Mouse (Mus musculus) heart, embryonic 16.5 days (tissue): ENCODE measurements around the gene Gck. TPM values are rescaled to one million over a fixed set of nuclear protein-coding genes. Genes with fewer than 3 reads are reported as not detected.

Source experiments
- ATAC-seq: fragments of 200-750 bp; cut with Nextera tagmentation; replicated peaks from 2 replicates; pipeline ENCODE4 v1.8.0; 2017; ENCODE audit warnings: moderate number of reproducible peaks; ENCODE audit not compliant: insufficient read depth, low FRiP score; ENCODE audit errors: extremely low read depth
- H3K27ac ChIP-seq: fragments of 300-500 bp; sonication (generic); 2 replicates; pipeline ENCODE4 v1.5.1; 2014; ENCODE audit warnings: mild to moderate bottlenecking, low read length, control low read depth, moderate library complexity
- H3K27me3 ChIP-seq: fragments of 300-500 bp; sonication (generic); 2 replicates; pipeline ENCODE4 v1.6.1; 2014; ENCODE audit warnings: low read length, mixed read lengths; ENCODE audit not compliant: control insufficient read depth, insufficient read depth
- H3K36me3 ChIP-seq: fragments of 300-500 bp; sonication (generic); 2 replicates; pipeline ENCODE4 v1.6.1; 2014; ENCODE audit not compliant: control insufficient read depth, insufficient read depth
- H3K4me1 ChIP-seq: fragments of 300-500 bp; sonication (generic); 2 replicates; pipeline ENCODE4 v1.6.1; 2014; ENCODE audit warnings: low read length, mixed read lengths; ENCODE audit not compliant: control insufficient read depth, insufficient read depth
- H3K4me2 ChIP-seq: fragments of 300-500 bp; sonication (generic); 2 replicates; pipeline ENCODE4 v1.6.1; 2014; ENCODE audit warnings: low read depth, mild to moderate bottlenecking, control low read depth, low read length
- H3K4me3 ChIP-seq: fragments of 300-500 bp; sonication (generic); 2 replicates; pipeline ENCODE4 v1.5.1; 2014; ENCODE audit warnings: mild to moderate bottlenecking, control low read depth, low read length
- H3K9ac ChIP-seq: fragments of 300-500 bp; sonication (generic); 2 replicates; pipeline ENCODE4 v1.6.1; 2014; ENCODE audit warnings: low read length, control low read depth
- H3K9me3 ChIP-seq: fragments of 300-500 bp; sonication (generic); replicated peaks from 2 replicates; pipeline ENCODE4 v1.6.1; 2016; ENCODE audit warnings: low read length; ENCODE audit not compliant: control insufficient read depth
- WGBS: fragments of 180-500 bp; shearing (Covaris S2); extraction: QIAGEN DNeasy Blood & Tissue Kit; methylation state at CpG from one replicate; pipeline ENCODE4 v1.1.7; 2014; 5-methylcytosine and 5-hydroxymethylcytosine counted together
- polyA plus RNA-seq: library from polyadenylated mRNA; unstranded; fragments of >200 nt; fragmentation: Nextera tagmentation; extraction: Ambion mirVana; gene quantifications from 2 replicates; pipeline ENCODE4 v1.2.1, GENCODE M21; 2015

The Gck gene
- polyA plus RNA-seq, 1 experiment from 2014 or later, result 1.2 TPM

DNA sequence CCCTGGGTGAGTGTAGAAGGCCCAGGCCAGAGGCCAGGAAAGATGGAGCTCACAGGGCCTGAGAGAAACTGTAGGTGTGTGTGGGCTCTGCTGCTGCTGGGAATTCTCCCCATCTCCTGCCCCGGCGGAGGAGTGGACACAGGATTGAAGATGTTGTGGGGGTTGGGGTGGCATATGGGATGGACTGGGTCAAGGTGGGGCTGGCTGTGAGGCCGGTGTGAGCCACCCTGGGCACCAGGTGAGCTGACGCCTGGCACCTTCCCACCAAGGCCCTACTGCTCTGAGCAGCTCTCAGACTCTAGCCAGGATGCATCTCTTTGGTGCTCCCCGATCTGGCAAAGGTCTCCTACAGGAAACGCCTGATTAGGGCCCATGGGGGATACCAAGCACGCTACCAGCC lies 31.4 kb upstream of the Gck start:
- no peak overlapping the region for H3K4me3 ChIP-seq
- no peaks in the 10 kb centered on the region for H3K4me1 ChIP-seq
- no peaks in the 10 kb centered on the region for H3K9me3 ChIP-seq
- 84% methylated on average over 7 of the region's 7 CpGs for WGBS
- no peak for ATAC-seq
- H3K27me3 ChIP-seq, result no peaks in the 10 kb centered on the region
- no peaks in the 10 kb centered on the region for H3K36me3 ChIP-seq
- H3K4me2 ChIP-seq, result no peak overlapping the region
- H3K27ac ChIP-seq, result no peak overlapping the region
- H3K9ac ChIP-seq, result no peak overlapping the region

DNA sequence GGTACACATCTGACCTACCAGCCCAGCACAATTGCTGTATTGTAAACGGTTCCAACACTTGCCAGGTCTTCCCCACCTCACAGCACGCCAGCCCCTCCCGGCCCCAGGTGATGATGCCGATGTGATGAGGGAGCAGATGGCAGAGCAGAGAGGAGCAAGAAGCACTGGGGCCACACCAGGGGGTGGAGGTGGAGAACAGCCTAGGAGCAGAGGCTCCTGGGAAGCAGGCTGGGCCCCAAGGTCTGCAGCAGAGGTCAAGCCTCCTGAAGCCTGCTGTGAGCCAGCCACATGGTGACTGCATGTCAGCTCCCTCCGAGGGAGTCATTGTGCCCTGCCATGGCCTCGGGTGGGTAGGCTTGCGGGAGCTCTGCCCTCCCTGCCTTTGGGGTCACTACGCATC lies 30.7 kb upstream of the Gck start:
- Histone ChIP-seq H3K4me1 (no peaks in the 10 kb centered on the region), H3K36me3 (no peaks in the 10 kb centered on the region), H3K9me3 (no peaks in the 10 kb centered on the region), H3K27me3 (no peaks in the 10 kb centered on the region), H3K9ac (no peak overlapping the region), H3K4me2 (no peak overlapping the region), H3K4me3 (no peak overlapping the region), H3K27ac (no peak overlapping the region)
- ATAC-seq, result no peak
- 68% methylated on average over 8 of the region's 8 CpGs for WGBS

DNA sequence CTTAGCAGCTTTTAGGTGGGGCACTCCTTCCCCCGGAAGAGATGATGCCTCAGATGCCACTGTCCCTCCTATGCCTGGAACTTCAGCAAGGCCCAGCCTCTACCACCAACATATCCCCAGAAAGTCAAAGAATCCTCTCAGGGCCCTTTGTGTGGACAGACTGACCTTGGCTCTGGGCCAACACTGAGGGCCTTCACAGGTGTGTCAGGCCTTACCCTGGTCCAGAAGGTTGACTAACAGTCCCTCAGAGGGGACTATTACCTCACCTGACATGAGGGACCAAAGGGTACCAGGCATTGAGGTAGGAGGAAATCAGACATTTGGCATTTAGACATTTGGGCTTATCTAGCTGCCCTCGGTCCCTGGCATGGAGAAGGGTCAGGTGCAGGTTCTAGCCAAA lies 30.2 kb upstream of the Gck start:
- no peak overlapping the region for H3K9ac ChIP-seq
- WGBS, result 79% methylated on average over 2 of the region's 2 CpGs
- H3K4me2 ChIP-seq, result no peak overlapping the region
- no peak overlapping the region for H3K27ac ChIP-seq
- H3K36me3 ChIP-seq, result no peaks in the 10 kb centered on the region
- no peaks in the 10 kb centered on the region for H3K27me3 ChIP-seq
- no peaks in the 10 kb centered on the region for H3K9me3 ChIP-seq
- ATAC-seq, result no peak
- H3K4me1 ChIP-seq, result no peaks in the 10 kb centered on the region
- H3K4me3 ChIP-seq, result no peak overlapping the region

DNA sequence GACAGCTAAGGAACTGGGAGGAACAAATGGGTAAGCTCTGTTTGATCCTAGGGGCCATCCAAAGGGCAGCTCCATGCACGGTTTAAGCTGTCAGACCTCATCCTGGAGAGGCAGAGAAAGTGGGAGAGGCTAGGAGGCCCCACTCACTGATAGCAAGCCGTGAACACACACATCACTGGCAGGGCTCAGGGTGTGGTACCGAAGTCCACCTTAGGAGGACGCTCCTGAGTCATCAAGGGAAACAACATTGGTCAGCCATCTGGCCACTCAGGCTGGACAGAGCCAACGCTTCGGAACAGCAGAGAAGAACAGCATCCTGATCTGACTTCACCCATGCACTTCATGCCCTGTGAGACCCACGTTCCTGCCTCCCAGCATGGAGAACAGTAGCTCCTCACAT lies 29.2 kb upstream of the Gck start:
- WGBS, result 73% methylated on average over 7 of the region's 7 CpGs
- Histone ChIP-seq H3K9ac (no peak overlapping the region), H3K27ac (no peak overlapping the region), H3K9me3 (no peaks in the 10 kb centered on the region), H3K4me1 (no peaks in the 10 kb centered on the region), H3K4me3 (no peak overlapping the region), H3K27me3 (no peaks in the 10 kb centered on the region), H3K4me2 (no peak overlapping the region), H3K36me3 (no peaks in the 10 kb centered on the region)
- ATAC-seq, result no peak

DNA sequence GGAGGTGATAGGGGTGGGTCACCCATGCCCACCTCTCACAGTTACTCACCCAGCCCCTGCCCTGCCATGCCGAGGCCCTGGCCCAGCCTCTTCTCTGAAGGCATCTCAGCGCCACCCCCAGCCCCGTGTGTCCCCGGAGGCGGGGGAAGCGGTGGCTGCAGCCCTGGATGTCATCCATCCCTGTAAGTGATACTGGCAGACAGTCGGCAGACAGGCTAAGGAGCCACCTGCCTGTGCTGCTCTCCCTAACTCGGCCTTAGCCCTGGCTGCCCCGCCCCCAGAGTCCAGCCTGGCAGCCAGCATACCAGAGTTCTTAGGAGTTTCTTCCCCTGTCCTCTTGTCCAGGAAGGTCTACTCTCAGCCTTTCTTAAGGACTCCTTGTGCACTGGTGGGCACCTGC lies 26.2 kb upstream of the Gck start:
- no peaks in the 10 kb centered on the region for H3K27me3 ChIP-seq
- H3K36me3 ChIP-seq, result no peaks in the 10 kb centered on the region
- H3K27ac ChIP-seq, result no peak overlapping the region
- H3K4me1 ChIP-seq, result no peaks in the 10 kb centered on the region
- no peak overlapping the region for H3K9ac ChIP-seq
- WGBS, result 20% methylated on average over 9 of the region's 9 CpGs
- H3K4me2 ChIP-seq, result no peak overlapping the region
- ATAC-seq, result no peak
- no peak overlapping the region for H3K4me3 ChIP-seq
- no peaks in the 10 kb centered on the region for H3K9me3 ChIP-seq

DNA sequence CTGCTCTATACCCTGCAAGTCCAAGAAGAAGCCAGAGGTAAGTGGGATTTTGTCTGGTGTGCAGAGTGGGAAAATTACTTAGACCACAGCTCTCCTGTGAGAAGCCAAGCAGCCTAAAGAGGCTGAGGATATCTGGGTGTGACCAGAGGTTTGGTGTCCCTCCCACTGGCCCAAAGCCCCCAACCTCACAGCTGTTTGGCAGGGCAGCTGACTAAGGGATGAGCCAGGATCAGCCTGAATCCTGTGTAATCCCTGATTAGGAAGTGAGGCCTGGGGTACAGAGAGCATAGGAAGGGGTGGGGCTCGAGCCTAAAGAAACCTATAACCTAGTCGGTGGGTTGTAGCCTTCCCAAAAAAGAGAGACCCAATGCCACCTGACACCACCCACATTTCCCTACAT lies 25.2 kb upstream of the Gck start:
- Histone ChIP-seq H3K36me3 (no peaks in the 10 kb centered on the region), H3K9me3 (no peaks in the 10 kb centered on the region), H3K4me3 (no peak overlapping the region), H3K4me1 (no peaks in the 10 kb centered on the region), H3K9ac (no peak overlapping the region), H3K27ac (no peak overlapping the region), H3K27me3 (no peaks in the 10 kb centered on the region), H3K4me2 (no peak overlapping the region)
- no peak for ATAC-seq
- WGBS, result 69% methylated on average over 2 of the region's 2 CpGs

DNA sequence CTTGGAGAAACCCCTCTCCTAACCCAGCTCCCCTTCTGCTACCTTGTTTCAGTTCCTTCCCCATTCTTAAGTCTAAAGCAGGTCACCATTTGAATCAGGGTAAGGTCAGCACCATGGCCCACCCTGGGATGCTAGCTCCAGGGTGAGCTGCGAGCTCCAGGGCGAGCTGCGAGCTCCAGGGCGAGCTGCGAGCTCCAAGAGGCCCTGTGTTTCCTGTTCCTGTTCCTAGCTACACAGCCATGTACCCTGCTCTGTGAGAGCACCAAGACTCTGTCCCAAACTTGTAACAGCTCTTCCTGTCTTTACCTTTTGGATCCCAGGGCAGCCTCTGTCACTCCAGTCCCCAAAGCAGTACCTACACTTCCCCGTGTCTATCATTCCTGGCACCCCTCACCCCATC lies 24.2 kb upstream of the Gck start:
- no peak overlapping the region for H3K9ac ChIP-seq
- H3K27ac ChIP-seq, result no peak overlapping the region
- ATAC-seq, result no peak
- H3K36me3 ChIP-seq, result 0 out of 2 replicates have a peak, but pooled peaks cover under 1% of the 10 kb centered on the region
- H3K27me3 ChIP-seq, result no peaks in the 10 kb centered on the region
- H3K4me2 ChIP-seq, result no peak overlapping the region
- no peaks in the 10 kb centered on the region for H3K4me1 ChIP-seq
- no peak overlapping the region for H3K4me3 ChIP-seq
- 69% methylated on average over 6 of the region's 6 CpGs for WGBS
- H3K9me3 ChIP-seq, result no peaks in the 10 kb centered on the region

DNA sequence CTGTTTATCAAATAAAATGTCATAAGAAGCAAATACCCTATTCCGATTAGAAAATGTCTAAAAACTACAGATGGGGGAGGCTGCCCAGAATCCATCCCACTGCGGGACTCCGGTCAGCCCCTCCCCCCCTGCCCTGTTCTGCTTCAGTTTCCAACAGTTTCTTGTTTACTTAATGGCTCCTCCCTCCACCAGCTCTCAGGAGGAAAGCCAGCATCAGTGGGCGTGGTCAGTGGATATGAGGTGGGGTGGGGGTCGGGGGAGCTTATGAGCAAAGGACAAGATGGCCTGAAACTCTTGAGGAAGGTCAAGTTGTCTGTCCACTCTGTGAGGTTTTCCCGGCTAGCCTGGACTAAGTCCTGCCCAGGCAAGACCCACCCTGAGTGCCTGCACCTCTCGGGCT lies 23.3 kb upstream of the Gck start:
- ATAC-seq, result no peak
- WGBS, result 44% methylated on average over 7 of the region's 7 CpGs

DNA sequence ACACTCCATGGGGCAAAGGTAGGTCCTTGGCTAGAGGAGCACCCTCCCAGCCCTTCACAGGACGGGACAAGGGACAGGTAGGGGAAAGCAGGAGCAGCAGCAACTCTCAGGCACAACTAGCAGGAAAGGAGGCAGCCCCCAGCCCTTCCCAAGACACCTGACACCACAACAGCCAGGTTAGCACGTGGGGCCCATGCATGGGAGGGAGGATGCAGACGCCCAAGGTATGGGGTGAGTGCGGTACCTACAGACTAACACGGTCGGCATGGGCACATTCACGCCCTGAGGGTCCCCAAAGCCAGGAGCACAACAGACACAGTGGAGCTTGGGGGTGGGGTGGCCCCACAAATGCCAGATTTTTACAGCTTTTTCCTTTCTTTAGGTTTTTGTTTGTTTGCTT lies 21.3 kb upstream of the Gck start:
- ATAC-seq, result no peak
- H3K27me3 ChIP-seq, result no peaks in the 10 kb centered on the region
- H3K9ac ChIP-seq, result no peak overlapping the region
- no peak overlapping the region for H3K4me2 ChIP-seq
- H3K36me3 ChIP-seq, result peaks cover 8% of the 10 kb centered on the region; the same call in 1 of the 2 replicates
- 66% methylated on average over 7 of the region's 7 CpGs for WGBS
- no peak overlapping the region for H3K27ac ChIP-seq
- H3K4me3 ChIP-seq, result no peak overlapping the region
- H3K4me1 ChIP-seq, result no peaks in the 10 kb centered on the region
- no peaks in the 10 kb centered on the region for H3K9me3 ChIP-seq

More for the DNA sequence above, 23.3 kb upstream of the Gck start:
- H3K9me3 ChIP-seq, result no peaks in the 10 kb centered on the region
- H3K27me3 ChIP-seq, result no peaks in the 10 kb centered on the region
- no peak overlapping the region for H3K4me3 ChIP-seq
- H3K4me1 ChIP-seq, result no peaks in the 10 kb centered on the region
- H3K4me2 ChIP-seq, result no peak overlapping the region
- no peak overlapping the region for H3K9ac ChIP-seq
- H3K27ac ChIP-seq, result no peak overlapping the region
- peaks cover 8% of the 10 kb centered on the region; the same call in 1 of the 2 replicates for H3K36me3 ChIP-seq

DNA sequence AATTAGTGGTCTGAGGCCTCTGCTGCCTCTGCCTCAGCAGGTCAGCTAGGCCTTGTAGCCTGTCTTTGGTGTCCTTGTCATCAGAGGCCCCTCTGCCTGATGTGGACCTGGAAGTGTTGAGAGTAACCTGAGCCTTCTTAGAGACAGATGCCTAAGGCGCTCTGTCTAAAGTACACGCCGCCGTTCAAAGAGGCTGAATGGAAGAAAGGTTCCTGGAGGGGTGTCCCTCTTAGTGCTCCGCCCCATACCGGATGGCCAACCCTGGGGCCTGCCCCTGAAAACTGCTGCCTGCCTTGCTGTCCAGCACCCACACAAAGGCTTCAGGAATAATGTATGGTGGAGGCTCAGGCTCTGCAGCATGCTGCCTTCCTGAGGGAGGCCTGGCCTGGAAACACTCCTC lies 18.3 kb upstream of the Gck start:
- Histone ChIP-seq H3K4me1 (no peaks in the 10 kb centered on the region), H3K4me3 (no peak overlapping the region), H3K27ac (no peak overlapping the region), H3K4me2 (no peak overlapping the region), H3K27me3 (no peaks in the 10 kb centered on the region), H3K9me3 (no peaks in the 10 kb centered on the region), H3K9ac (no peak overlapping the region), H3K36me3 (peaks cover 27% of the 10 kb centered on the region)
- 64% methylated on average over 6 of the region's 6 CpGs for WGBS
- ATAC-seq, result no peak
